11 mouse cellular contexts compared by ENCODE assay signal in genomic region chr7:105519336-105519735, GRCm38 (mm10). TPM values are rescaled to one million over a fixed set of nuclear protein-coding genes. Genes with fewer than 3 reads are reported as not detected.
DNase-seq lines count a peak whose midpoint lies in the region; ATAC-seq lines count a peak whose summit lies in the region.
"Had no signal": no experiment of that assay in that cellular context is flagged by ENCODE, and none has a peak within 500 bp of the region (broad histone marks: within the 10 kb centered on the region; RNA-seq: fewer than 3 reads in every experiment).

No protein-coding gene starts in this region.

- no peak for ATAC-seq in megakaryocyte, adult 5-6 weeks (ENCODE audit: poor library complexity, severe bottlenecking)

- peak; percentile 61 for DNase-seq in layer of hippocampus, adult 11-12 months (ENCODE audit: low spot score)
- DNase-seq in layer of hippocampus, adult 9-10 months (ENCODE audit: low spot score) = no peak
- peak; percentile 97 for DNase-seq in brain, adult 2 months (ENCODE audit: low read depth, low spot score)
- peak; percentile 48 to 64 for DNase-seq in frontal cortex, postnatal 25 days (ENCODE audit: low spot score in 2 of 2)
- DNase-seq in right cerebral cortex, adult 2 months (ENCODE audit: low spot score in 2 of 2) = peak; percentile 89 to 92
- DNase-seq in gastrocnemius, postnatal 4 days (ENCODE audit: low spot score in 2 of 2) = no peak
- DNase-seq in gastrocnemius, postnatal 14 days = no peak
- DNase-seq: adrenal gland, adult 8-10 months; gastrocnemius, postnatal 25 days; retina, postnatal 1 day had no signal

- intact Hi-C loops in gastrocnemius, postnatal 14 days (cut with DNase I; ENCODE audit: low total_unique reads) = loop anchor here (10.0 kb wide), 1 partner anchor 345 kb away; no protein-coding TSS in a partner anchor

RNA-seq across cellular contexts. Expression of gene Smpd1, which starts 34.8 kb away (rescaled TPM):
- 25.8 and 26.1 TPM in 2 replicates for total RNA-seq in megakaryocyte, adult 5-6 weeks (2015)
- 24.7 and 33.3 TPM in 2 replicates for total RNA-seq in megakaryocyte, adult 5-6 weeks (2017)
- 10 to 100 TPM; 36.3 to 39.2 TPM for total RNA-seq in gastrocnemius, postnatal 4 days (2021)
- total RNA-seq in gastrocnemius, postnatal 14 days (2021) = 10 to 100 TPM; 43.7 to 44.1 TPM

RNA-seq across cellular contexts. Expression of gene Cavin3, which starts 37.2 kb away (rescaled TPM):
- total RNA-seq in megakaryocyte, adult 5-6 weeks (2015) = not detected in 2 replicates
- total RNA-seq in megakaryocyte, adult 5-6 weeks (2017) = not detected in 2 replicates
- total RNA-seq in gastrocnemius, postnatal 4 days (2021) = 10 to 100 TPM; 63.8 to 65.3 TPM
- 10 to 100 TPM; 27.7 to 33.5 TPM for total RNA-seq in gastrocnemius, postnatal 14 days (2021)

Comparison
In these comparisons a context has a peak if more than half of its experiments do, and no peak if none do; other contexts are left out.
1. DNase-seq: peak in layer of hippocampus, adult 11-12 months (single experiment), brain, adult 2 months (single experiment), frontal cortex, postnatal 25 days (2 of 2) and right cerebral cortex, adult 2 months (2 of 2); none in layer of hippocampus, adult 9-10 months (single experiment), gastrocnemius, postnatal 4 days (0 of 2) and gastrocnemius, postnatal 14 days (single experiment).
2. RNA of gene Cavin3, which starts 37.2 kb away (total RNA-seq): 63.8 to 65.3 TPM in gastrocnemius, postnatal 4 days and 27.7 to 33.5 TPM in gastrocnemius, postnatal 14 days; not detected in megakaryocyte, adult 5-6 weeks; every median in the first group is over 10 times any median in the second.